Mouse (Mus musculus): ENCODE data around the gene Mex3a.
A peak's percentile ranks its signal among the peaks of the same experiment; 100 is the strongest.
"Not testable (repeated sequence)": the region's sequence is repeated elsewhere in the genome, so short reads cannot be mapped to it uniquely, and the experiment has no call there.

Gene Mex3a

DNA sequence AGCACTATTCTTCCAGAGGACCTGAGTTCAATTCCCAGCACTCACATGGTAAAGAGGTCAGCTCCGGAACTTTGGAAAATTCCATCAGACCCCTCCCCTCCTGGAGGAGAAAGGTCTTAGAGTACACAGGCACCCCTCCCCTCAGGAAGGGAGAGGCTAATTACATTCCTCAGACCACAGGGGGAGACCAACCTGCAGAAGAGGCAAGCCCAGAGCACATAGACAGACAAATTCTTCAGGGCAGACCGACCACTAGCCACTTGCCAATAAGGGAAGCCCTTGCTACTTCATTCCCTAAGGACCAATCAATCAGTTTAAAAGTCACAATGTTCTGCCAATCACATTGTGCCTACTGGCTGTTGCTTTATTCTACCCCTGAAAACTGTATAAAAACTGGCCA, 40.6 kb downstream of the Mex3a start:
- no peak for DNase-seq

GRCm38 (mm10) chr3:88573810-88574209, 41.6 kb downstream of the Mex3a start:
- no peak for DNase-seq

GRCm38 (mm10) chr3:88575540-88575939, 43.3 kb downstream of the Mex3a start, which contains the start of gene Ssr2:
Ssr2 (plus strand) TSS chr3:88575876.
- no peak for DNase-seq

DNA sequence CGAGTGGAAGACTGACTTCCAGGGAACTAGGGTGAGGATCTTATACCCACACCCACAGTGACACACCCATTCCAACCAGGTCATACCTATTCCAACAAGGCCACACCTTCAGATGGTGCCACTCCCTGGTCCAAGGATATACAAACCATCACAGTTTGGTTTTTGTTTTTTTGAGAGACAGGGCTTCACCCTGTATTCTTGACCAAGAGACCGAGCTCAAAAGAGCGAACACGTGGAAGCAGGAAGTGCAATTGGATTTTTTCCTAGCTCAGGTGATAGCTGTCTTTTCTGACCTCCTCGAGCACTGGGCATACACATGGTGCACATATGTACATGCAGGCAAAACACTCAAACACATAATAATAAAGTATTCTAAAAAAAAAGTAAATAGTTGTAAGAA, 45.7 kb downstream of the Mex3a start:
- not testable (repeated sequence) for DNase-seq

DNA sequence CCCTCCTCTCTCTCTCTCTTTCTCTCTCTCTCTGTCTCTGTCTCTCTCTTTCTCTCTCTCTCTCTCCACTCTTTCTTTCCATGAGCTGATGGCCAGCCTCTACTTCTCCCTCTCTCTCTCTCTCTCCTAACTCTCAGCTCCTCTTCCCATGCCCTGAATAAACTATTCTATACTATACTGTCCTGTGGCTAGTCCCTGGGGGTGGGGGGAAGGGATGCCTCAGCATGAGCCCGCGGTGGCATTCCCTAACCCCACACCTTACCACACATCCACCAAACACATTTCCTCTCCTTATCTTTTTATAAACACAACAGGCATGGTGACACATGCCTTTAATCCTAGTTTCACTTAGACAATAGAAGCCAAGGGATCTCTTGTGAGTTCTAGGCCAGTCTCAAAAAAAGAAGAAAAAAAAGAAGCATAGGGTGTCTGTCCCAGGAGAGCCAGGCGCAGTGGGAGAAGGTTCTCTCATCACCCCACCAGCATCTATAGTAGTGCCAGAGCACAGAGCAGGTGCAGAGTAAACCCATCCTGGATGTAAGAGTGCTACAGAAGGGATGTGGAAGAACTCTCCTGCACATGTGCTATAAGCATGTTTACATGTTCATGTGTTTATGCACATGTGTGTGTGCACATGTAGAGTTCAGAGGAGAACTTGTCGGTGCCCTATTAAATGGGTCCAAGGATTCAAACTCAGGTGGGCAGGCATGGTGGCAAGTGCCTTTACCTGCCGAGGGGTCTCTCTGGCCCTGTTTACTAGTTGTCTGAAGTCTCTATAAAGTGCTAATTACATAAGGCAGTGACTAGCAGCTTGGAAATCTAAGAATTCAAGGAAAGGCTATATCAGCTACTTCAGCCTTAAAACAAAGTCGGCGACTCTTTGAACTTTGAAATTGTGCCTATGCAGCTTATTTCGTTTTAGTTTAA, 46.6 kb downstream of the Mex3a start:
- no peak for DNase-seq

DNA sequence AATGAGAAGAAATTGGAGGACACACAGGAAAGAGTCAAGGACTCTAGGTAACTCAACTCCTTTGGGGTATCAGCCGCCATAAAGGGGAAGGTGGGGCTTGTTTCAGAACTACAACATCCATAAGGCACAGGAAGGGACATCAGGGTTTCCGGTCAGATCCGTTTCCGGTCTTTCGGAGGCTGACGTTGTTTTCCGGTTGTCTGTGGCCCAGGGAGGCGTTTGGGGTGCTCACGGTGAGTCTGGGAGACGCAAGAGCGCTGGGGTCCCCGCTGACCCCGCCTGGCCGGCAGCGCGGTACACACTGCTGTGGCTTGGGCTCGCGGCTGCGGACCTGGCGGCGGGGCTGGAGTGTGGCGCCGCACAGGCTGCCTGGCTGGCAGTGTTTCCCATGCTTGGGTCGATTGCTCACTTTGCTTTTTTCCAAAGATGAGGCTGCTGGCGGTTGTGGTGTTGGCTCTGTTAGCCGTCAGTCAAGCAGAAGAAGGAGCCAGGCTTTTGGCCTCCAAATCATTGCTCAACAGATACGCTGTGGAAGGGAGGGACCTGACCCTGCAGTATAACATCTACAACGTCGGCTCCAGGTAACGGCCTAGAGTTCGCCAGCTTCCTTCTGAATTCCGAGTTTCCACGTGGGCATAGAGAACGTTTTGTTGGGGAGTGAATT, 47.4 kb downstream of the Mex3a start:
- DNase-seq: peak; percentile 80

DNA sequence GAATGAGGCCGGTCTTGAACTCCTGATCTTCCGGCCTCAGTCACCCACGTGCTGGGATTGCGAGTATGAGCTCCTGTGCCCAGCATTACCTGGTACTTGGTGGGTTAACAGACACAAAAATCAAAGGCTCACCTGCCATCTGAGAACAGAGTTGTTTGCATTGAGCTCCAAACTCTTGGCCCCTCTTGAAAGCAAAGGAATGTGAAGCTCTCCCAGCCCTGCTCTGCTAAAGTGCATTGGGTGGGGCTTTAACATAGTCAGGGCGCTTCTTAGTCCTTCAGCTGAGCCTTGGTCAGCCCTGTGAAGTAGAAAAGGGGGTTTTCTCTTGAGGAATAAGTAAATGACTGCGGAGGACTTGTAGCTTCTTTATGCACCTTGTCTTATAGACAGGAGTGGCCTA, 53.6 kb downstream of the Mex3a start:
- no peak for DNase-seq

GRCm38 (mm10) chr3:88586640-88587039, 54.4 kb downstream of the Mex3a start:
- no peak for DNase-seq

DNA sequence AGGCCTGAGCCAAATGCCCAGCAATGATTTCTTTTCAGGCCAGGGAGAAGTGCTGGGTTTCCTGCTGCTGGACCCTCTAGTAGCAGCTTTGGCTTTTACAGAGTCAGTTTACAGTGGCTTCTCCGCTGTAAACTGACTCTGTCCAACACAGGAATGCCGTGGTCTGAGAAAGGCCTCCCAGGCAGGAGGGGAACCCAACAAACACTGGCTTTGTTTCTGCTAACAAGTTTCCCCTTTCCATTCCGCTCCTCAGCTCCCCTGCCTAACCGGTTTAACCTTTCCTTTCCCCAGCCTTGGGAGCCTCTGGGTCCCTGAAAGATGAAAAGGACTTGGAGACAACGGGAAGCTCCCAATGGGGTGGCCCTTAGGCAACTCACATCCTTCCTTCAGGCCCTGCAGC, 58.1 kb downstream of the Mex3a start:
- no peak for DNase-seq

Measured in kidney, adult 18-20 months (tissue).